Mouse (Mus musculus) CH12.LX (cell line): ENCODE data around the gene Ift81. TPM values are rescaled to one million over a fixed set of nuclear protein-coding genes. Genes with fewer than 3 reads are reported as not detected.

Experiments used
- DNase-seq: peaks from one replicate; pipeline ENCODE4 v3.0.0-alpha.2; 2013; ENCODE audit errors: extremely low read depth
- H3K27ac ChIP-seq: 2 replicates; pipeline ENCODE4 v1.5.1; 2012; ENCODE audit warnings: low read depth, mild to moderate bottlenecking, control low read depth, moderate library complexity; ENCODE audit not compliant: insufficient read depth
- H3K27me3 ChIP-seq: replicated peaks from 2 replicates; pipeline ENCODE3; 2012; ENCODE audit warnings: inconsistent platforms
- H3K36me3 ChIP-seq, 2 experiments: replicated peaks in 1 of 2; 2 replicates each; pipeline versions ENCODE3 to v1.6.1; 2012; ENCODE audit warnings: inconsistent platforms in 1 of 2, low read length in 1 of 2, mild to moderate bottlenecking in 1 of 2, mixed read lengths in 1 of 2, moderate library complexity in 1 of 2; ENCODE audit not compliant: control insufficient read depth in 1 of 2, insufficient read depth in 1 of 2
- H3K4me1 ChIP-seq, 2 experiments: 2 replicates each; pipeline ENCODE4 v1.6.1; 2012; ENCODE audit warnings: inconsistent platforms in 1 of 2, moderate library complexity in 1 of 2; ENCODE audit not compliant: insufficient read depth in 2 of 2, control insufficient read depth in 1 of 2
- H3K4me2 ChIP-seq: 2 replicates; pipeline ENCODE4 v1.6.1; 2012; ENCODE audit warnings: low read depth, mild to moderate bottlenecking, control low read depth; ENCODE audit not compliant: poor library complexity, insufficient read depth, severe bottlenecking
- H3K4me3 ChIP-seq, 3 experiments: fragments of 150-350 bp in 1 of 3; sonication (generic) in 1 of 3; replicated peaks in 1 of 3; 2 replicates each; pipeline versions ENCODE3 to v1.5.1; 2011 to 2012; ENCODE audit warnings: low read depth in 2 of 3, low read length in 2 of 3, mild to moderate bottlenecking in 2 of 3, moderate library complexity in 2 of 3, control low read depth in 1 of 3, improper control_type of control experiment in 1 of 3, inconsistent platforms in 1 of 3, mixed read lengths in 1 of 3; ENCODE audit not compliant: poor library complexity in 1 of 3
- H3K79me2 ChIP-seq: replicated peaks from 2 replicates; pipeline ENCODE4 v1.6.1; 2012; ENCODE audit warnings: mild to moderate bottlenecking, moderate library complexity; ENCODE audit not compliant: control insufficient read depth, poor library complexity, insufficient read depth, severe bottlenecking; ENCODE audit errors: extremely low read depth
- H3K9ac ChIP-seq: 2 replicates; pipeline ENCODE4 v1.6.1; 2012; ENCODE audit warnings: low read depth, mild to moderate bottlenecking, control low read depth, moderate library complexity; ENCODE audit not compliant: insufficient read depth
- H3K9me3 ChIP-seq: replicated peaks from 2 replicates; pipeline ENCODE3; 2012; ENCODE audit warnings: low read length, inconsistent platforms, mixed read lengths
- BHLHE40 ChIP-seq: IDR thresholded peaks from 2 replicates; pipeline ENCODE4 v1.6.1; 2011; ENCODE audit warnings: mild to moderate bottlenecking, low read depth, low read length, improper control_type of control experiment
- CHD2 ChIP-seq: IDR thresholded peaks from 2 replicates; pipeline ENCODE4 v1.6.1; 2011; ENCODE audit warnings: low read length, improper control_type of control experiment
- E2F4 ChIP-seq: IDR thresholded peaks from 2 replicates; pipeline ENCODE4 v1.6.1; 2011; ENCODE audit warnings: low read depth, low read length, improper control_type of control experiment; ENCODE audit not compliant: insufficient replicate concordance
- ETS1 ChIP-seq: conservative IDR thresholded peaks from 2 replicates; pipeline ENCODE4 v1.6.1; 2012; ENCODE audit warnings: low read depth, mild to moderate bottlenecking, inconsistent platforms, low read length, improper control_type of control experiment, moderate library complexity
- GABPA ChIP-seq: IDR thresholded peaks from 2 replicates; pipeline ENCODE4 v1.6.1; 2012; ENCODE audit warnings: low read depth, low read length, improper control_type of control experiment, inconsistent platforms; ENCODE audit not compliant: insufficient replicate concordance
- KAT2A ChIP-seq: IDR thresholded peaks from 2 replicates; pipeline ENCODE4 v1.6.1; 2012; ENCODE audit warnings: low read length, improper control_type of control experiment, inconsistent platforms; ENCODE audit not compliant: insufficient replicate concordance
- NRF1 ChIP-seq: IDR thresholded peaks from 2 replicates; pipeline ENCODE4 v1.6.1; 2014; ENCODE audit warnings: low read depth, mild to moderate bottlenecking, inconsistent platforms, low read length, improper control_type of control experiment, moderate library complexity
- RAD21 ChIP-seq: IDR thresholded peaks from 2 replicates; pipeline ENCODE4 v1.6.1; 2011; ENCODE audit warnings: low read depth, mild to moderate bottlenecking, low read length, improper control_type of control experiment, moderate library complexity
- RCOR1 ChIP-seq: conservative IDR thresholded peaks from 2 replicates; pipeline ENCODE4 v1.6.1; 2012; ENCODE audit warnings: low read depth, mild to moderate bottlenecking, inconsistent platforms, low read length, improper control_type of control experiment
- SIN3A ChIP-seq: IDR thresholded peaks from 2 replicates; pipeline ENCODE4 v1.6.1; 2012; ENCODE audit warnings: low read length, improper control_type of control experiment, inconsistent platforms
- SMC3 ChIP-seq: IDR thresholded peaks from 2 replicates; pipeline ENCODE4 v1.6.1; 2011; ENCODE audit warnings: low read depth, low read length, improper control_type of control experiment
- USF1 ChIP-seq: IDR thresholded peaks from 2 replicates; pipeline ENCODE4 v1.6.1; 2014; ENCODE audit warnings: low read depth, mild to moderate bottlenecking, inconsistent platforms, low read length, improper control_type of control experiment
- USF2 ChIP-seq: conservative IDR thresholded peaks from 2 replicates; pipeline ENCODE4 v1.6.1; 2011; ENCODE audit warnings: low read depth, low read length, improper control_type of control experiment
- ZMIZ1 ChIP-seq: IDR thresholded peaks from 2 replicates; pipeline ENCODE4 v1.6.1; 2012; ENCODE audit warnings: low read depth, mild to moderate bottlenecking, inconsistent platforms, low read length, improper control_type of control experiment
- dilution Hi-C: fragments of 300-500 bp; cut with MboI; formaldehyde crosslinking; loops from 2 replicates; pipeline ENCODE4 v1.14.3; 2020; ENCODE audit warnings: low sequenced_read_pairs; ENCODE audit not compliant: extremely low pct_unique_long_range_greater_than_20kb, extremely low pct_ligation_motif_present
- in situ Hi-C: fragments of 300-500 bp; cut with MboI; formaldehyde crosslinking; loops from 3 replicates; pipeline ENCODE4 v1.14.3; 2019; ENCODE audit warnings: low sequenced_read_pairs, low pct_ligation_motif_present, low pct_unique_long_range_greater_than_20kb, mixed read lengths
- polyA plus RNA-seq: library from polyadenylated mRNA; unstranded; fragments of >175 nt; gene quantifications from 2 replicates; pipeline ENCODE4 v1.2.1, GENCODE M21; 2012; ENCODE audit warnings: low read depth; ENCODE audit not compliant: insufficient read length
- total RNA-seq, 2 experiments: library from RNA; depleted of rRNA; stranded (reverse); fragments of 300-350 nt in 1 of 2; fragments of >200 nt in 1 of 2; gene quantifications; 2 replicates each; pipeline ENCODE4 v1.2.3; 2012 to 2014

Gene Ift81
- total and polyA plus RNA-seq, 3 experiments = 3.1 to 5.0 (median 4.1) TPM

DNA sequence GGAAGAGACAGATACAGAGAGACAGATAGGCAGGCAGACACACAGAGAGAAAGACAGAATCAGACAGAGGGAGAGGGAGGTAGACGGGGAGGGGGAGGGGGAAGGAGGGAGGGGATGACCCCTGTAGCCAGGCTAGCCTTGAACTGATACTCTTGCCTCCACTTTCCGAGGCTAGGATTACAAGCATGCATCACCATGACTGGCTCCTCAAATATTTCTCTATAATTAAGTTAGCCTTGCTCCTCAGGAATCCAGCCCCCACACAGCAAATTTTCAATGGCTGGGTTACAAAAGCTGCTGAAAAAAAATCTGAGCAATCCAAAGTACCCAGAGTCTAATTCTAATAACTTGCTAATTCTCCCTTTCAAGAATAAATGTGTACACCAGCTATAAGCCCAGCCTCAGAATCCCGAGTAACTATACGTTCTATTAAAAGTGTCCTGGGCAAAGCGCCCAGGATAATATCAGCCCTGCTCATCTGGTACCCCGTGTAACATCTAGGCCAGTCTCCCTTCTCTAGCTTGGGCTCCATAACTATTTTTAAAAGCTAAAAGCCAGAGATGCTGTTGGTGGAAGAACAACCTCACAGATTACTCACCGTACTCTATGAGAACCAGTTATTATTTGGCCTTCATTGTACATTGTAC, 37.5 kb downstream of the Ift81 start:
- Histone ChIP-seq H3K4me1 (no peaks in the 10 kb centered on the region), H3K27me3 (no peaks in the 10 kb centered on the region), H3K4me3 (no peak overlapping the region), H3K79me2 (no peaks in the 10 kb centered on the region), H3K9me3 (peaks cover 7% of the 10 kb centered on the region), H3K9ac (no peak overlapping the region), H3K27ac (no peak overlapping the region), H3K36me3 (peaks cover 0 to 4% of the 10 kb centered on the region in 2 experiments), H3K4me2 (no peak overlapping the region)
- in situ Hi-C loops (no loop called here), dilution Hi-C loops (no loop called here)
- TF ChIP-seq SIN3A (no peak), NRF1 (no peak)
- no peak for DNase-seq

DNA sequence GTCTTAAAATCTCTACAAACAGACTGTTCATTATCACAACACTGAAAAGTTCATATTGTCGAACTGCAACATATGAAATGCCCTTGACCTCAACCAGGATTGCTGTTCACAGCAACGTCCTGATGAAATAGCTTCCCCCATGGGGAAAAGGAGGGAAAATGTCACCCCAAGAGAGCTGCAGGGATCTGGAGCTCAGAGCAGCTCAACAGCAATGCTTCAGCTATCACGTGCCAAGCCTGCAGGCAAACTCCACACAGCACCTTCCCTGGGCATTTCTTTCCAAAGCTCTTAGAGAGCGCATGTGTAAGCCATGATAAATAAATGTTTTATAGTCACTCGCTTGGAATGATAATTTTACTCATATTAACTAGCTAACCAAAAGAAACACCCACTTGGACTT, 42.3 kb downstream of the Ift81 start:
- no peak overlapping the region for H3K4me2 ChIP-seq
- no peaks in the 10 kb centered on the region for H3K9me3 ChIP-seq
- no peaks in the 10 kb centered on the region for H3K79me2 ChIP-seq
- H3K27me3 ChIP-seq = no peaks in the 10 kb centered on the region
- no peak overlapping the region for H3K4me3 ChIP-seq
- dilution Hi-C loops = no loop called here
- in situ Hi-C loops = no loop called here
- H3K36me3 ChIP-seq = peaks cover 0 to 2% of the 10 kb centered on the region in 2 experiments
- no peak overlapping the region for H3K27ac ChIP-seq
- TF ChIP-seq USF2 (no peak), SMC3 (no peak), KAT2A (no peak), GABPA (no peak), SIN3A (no peak), CHD2 (no peak), RCOR1 (no peak), ETS1 (no peak), RAD21 (no peak)
- TF ChIP-seq, all 38 proteins: peak for 0
- Histone ChIP-seq H3K4me1 (no peaks in the 10 kb centered on the region), H3K9ac (no peak overlapping the region)
- no peak for DNase-seq

DNA sequence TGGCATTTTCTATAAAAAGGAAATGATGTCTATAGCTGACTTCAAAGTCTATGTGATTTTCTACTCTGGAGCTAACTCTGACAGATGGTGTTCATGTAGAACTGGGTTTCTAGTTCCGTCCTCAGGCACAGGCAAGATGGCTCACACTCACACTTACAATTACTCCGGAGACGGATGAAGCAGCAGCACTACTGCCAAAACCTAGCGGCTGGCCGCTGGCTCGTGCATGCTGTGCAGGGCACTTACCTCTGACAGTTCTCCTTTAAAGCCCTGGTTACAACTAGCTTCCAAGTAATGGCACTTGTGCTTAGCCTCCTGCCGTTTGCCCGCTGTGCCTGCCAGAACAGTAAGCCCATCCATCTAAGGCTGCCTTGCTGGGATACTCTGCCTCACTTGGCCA, 47.7 kb downstream of the Ift81 start:
- Histone ChIP-seq H3K4me2 (no peak overlapping the region), H3K27me3 (no peaks in the 10 kb centered on the region), H3K9me3 (no peaks in the 10 kb centered on the region), H3K4me3 (no peak overlapping the region), H3K9ac (no peak overlapping the region), H3K79me2 (no peaks in the 10 kb centered on the region), H3K36me3 (peaks cover 0 to 2% of the 10 kb centered on the region in 2 experiments), H3K27ac (no peak overlapping the region), H3K4me1 (no peaks in the 10 kb centered on the region)
- no peak for DNase-seq
- dilution Hi-C loops (no loop called here), in situ Hi-C loops (no loop called here)
- no peak for TF ChIP-seq BHLHE40
- TF ChIP-seq USF1 = no peak
- no peak for TF ChIP-seq ZMIZ1
- no peak for TF ChIP-seq E2F4
